Mouse (Mus musculus): Measurements from ENCODE around the gene Chrdl2.

The Chrdl2 gene

GRCm38 (mm10) chr7:99982256-99983242 is 23.4 kb upstream of the Chrdl2 start:
- DNase-seq (ENCODE audit: low spot score), result peak; percentile 50

- peak; percentile 79 for DNase-seq (ENCODE audit: low spot score)
Observed at GRCm38 (mm10) chr7:99988725-99989124, 17.2 kb upstream of the Chrdl2 start.

- no peak for DNase-seq (ENCODE audit: low spot score)
Observed at GRCm38 (mm10) chr7:99989844-99990760, 15.9 kb upstream of the Chrdl2 start.

- no peak for DNase-seq (ENCODE audit: low spot score)
Observed at GRCm38 (mm10) chr7:99990990-99991707, 14.8 kb upstream of the Chrdl2 start.

GRCm38 (mm10) chr7:99993159-99993558 is 12.8 kb upstream of the Chrdl2 start:
- DNase-seq (ENCODE audit: low spot score), result no peak

- no peak for DNase-seq (ENCODE audit: low spot score)
Observed at GRCm38 (mm10) chr7:99995186-99995585, 10.8 kb upstream of the Chrdl2 start.

GRCm38 (mm10) chr7:99998668-99999067 is 7.3 kb upstream of the Chrdl2 start:
- no peak for DNase-seq (ENCODE audit: low spot score)

GRCm38 (mm10) chr7:100003781-100004180 is 2.2 kb upstream of the Chrdl2 start:
- DNase-seq (ENCODE audit: low spot score), result no peak

GRCm38 (mm10) chr7:100006411-100006810 is 439 bp downstream of the Chrdl2 start:
- DNase-seq (ENCODE audit: low spot score), result no peak

GRCm38 (mm10) chr7:100008765-100009164 is 2.8 kb downstream of the Chrdl2 start:
- no peak for DNase-seq (ENCODE audit: low spot score)

GRCm38 (mm10) chr7:100009640-100010039 is 3.7 kb downstream of the Chrdl2 start:
- peak; percentile 68 for DNase-seq (ENCODE audit: low spot score)

- DNase-seq (ENCODE audit: low spot score), result no peak
Observed at GRCm38 (mm10) chr7:100010711-100011110, 4.7 kb downstream of the Chrdl2 start.

- DNase-seq (ENCODE audit: low spot score), result no peak
Observed at GRCm38 (mm10) chr7:100012085-100012484, 6.1 kb downstream of the Chrdl2 start.

- DNase-seq (ENCODE audit: low spot score), result no peak
Observed at GRCm38 (mm10) chr7:100012515-100012914, 6.5 kb downstream of the Chrdl2 start.

- DNase-seq (ENCODE audit: low spot score), result no peak
Observed at GRCm38 (mm10) chr7:100014123-100014600, 8.2 kb downstream of the Chrdl2 start.

- DNase-seq (ENCODE audit: low spot score), result no peak
Observed at GRCm38 (mm10) chr7:100017056-100017455, 11.1 kb downstream of the Chrdl2 start.

GRCm38 (mm10) chr7:100027353-100027752 is 21.4 kb downstream of the Chrdl2 start:
- no peak for DNase-seq (ENCODE audit: low spot score)

GRCm38 (mm10) chr7:100029307-100029706 is 23.3 kb downstream of the Chrdl2 start:
- DNase-seq (ENCODE audit: low spot score), result no peak

- no peak for DNase-seq (ENCODE audit: low spot score)
Observed at GRCm38 (mm10) chr7:100030996-100031749, 25.2 kb downstream of the Chrdl2 start.

- DNase-seq (ENCODE audit: low spot score), result no peak
Observed at GRCm38 (mm10) chr7:100033672-100034071, 27.7 kb downstream of the Chrdl2 start.

All from layer of hippocampus, adult 11-12 months (tissue).